Mouse (Mus musculus) kidney, embryonic 15.5 days (tissue): ENCODE data around the gene Kdelr3. TPM values are rescaled to one million over a fixed set of nuclear protein-coding genes. Genes with fewer than 3 reads are reported as not detected.

Experiments used
- ATAC-seq: fragments of 200-750 bp; cut with Nextera tagmentation; replicated peaks from 2 replicates; pipeline ENCODE4 v1.8.0; 2017; ENCODE audit warnings: moderate TSS enrichment; ENCODE audit not compliant: low FRiP score
- H3K27ac ChIP-seq: fragments of 300-500 bp; sonication (generic); 2 replicates; pipeline ENCODE4 v1.5.1; 2015; ENCODE audit warnings: mild to moderate bottlenecking, inconsistent platforms
- H3K27me3 ChIP-seq: fragments of 300-500 bp; sonication (generic); 2 replicates; pipeline ENCODE4 v1.6.1; 2015; ENCODE audit warnings: inconsistent platforms
- H3K36me3 ChIP-seq: fragments of 300-500 bp; sonication (generic); 2 replicates; pipeline ENCODE4 v1.6.1; 2015; ENCODE audit warnings: inconsistent platforms
- H3K4me1 ChIP-seq: fragments of 300-500 bp; sonication (generic); 2 replicates; pipeline ENCODE4 v1.6.1; 2015; ENCODE audit warnings: inconsistent platforms
- H3K4me2 ChIP-seq: fragments of 300-500 bp; sonication (generic); 2 replicates; pipeline ENCODE4 v1.6.1; 2015; ENCODE audit warnings: moderate library complexity, mild to moderate bottlenecking, inconsistent platforms
- H3K4me3 ChIP-seq: fragments of 300-500 bp; sonication (generic); replicated peaks from 2 replicates; pipeline ENCODE4 v1.5.1; 2015; ENCODE audit warnings: mild to moderate bottlenecking, inconsistent platforms
- H3K9ac ChIP-seq: fragments of 300-500 bp; sonication (generic); 2 replicates; pipeline ENCODE4 v1.6.1; 2015; ENCODE audit warnings: mild to moderate bottlenecking, inconsistent platforms
- H3K9me3 ChIP-seq: fragments of 300-500 bp; sonication (generic); replicated peaks from 2 replicates; pipeline ENCODE4 v1.6.1; 2016; ENCODE audit warnings: inconsistent platforms
- WGBS: fragments of 180-500 bp; shearing (Covaris S2); methylation state at CpG from one replicate; pipeline ENCODE4 v1.1.7; 2015; ENCODE audit warnings: mixed read lengths; 5-methylcytosine and 5-hydroxymethylcytosine counted together
- polyA plus RNA-seq: library from polyadenylated mRNA; unstranded; fragments of >200 nt; fragmentation: Nextera tagmentation; extraction: Ambion mirVana; gene quantifications from 2 replicates; pipeline ENCODE4 v1.2.1, GENCODE M21; 2015

Kdelr3 gene
- polyA plus RNA-seq, 1 experiment from 2014 or later: 69.5 TPM

- peaks cover 46% of the 10 kb centered on the region for H3K4me1 ChIP-seq
- H3K9me3 ChIP-seq: no peaks in the 10 kb centered on the region
- peak overlapping the region; percentile 63 for H3K4me3 ChIP-seq
- no peak overlapping the region for H3K27ac ChIP-seq
- WGBS: 81% methylated on average over 4 of the region's 4 CpGs
- peak overlapping the region; percentile 95 for H3K4me2 ChIP-seq
- H3K27me3 ChIP-seq: peaks cover 39% of the 10 kb centered on the region
- peaks cover 5% of the 10 kb centered on the region for H3K36me3 ChIP-seq
- ATAC-seq: no peak
- no peak overlapping the region for H3K9ac ChIP-seq
Measured at GRCm38 (mm10) chr15:79517710-79518109, 1.5 kb downstream of the Kdelr3 start.

GRCm38 (mm10) chr15:79518571-79518970, 2.4 kb downstream of the Kdelr3 start:
- 76% methylated on average over 3 of the region's 3 CpGs for WGBS
- H3K4me2 ChIP-seq: no peak overlapping the region

GRCm38 (mm10) chr15:79519400-79520220, 3.4 kb downstream of the Kdelr3 start:
- 50% methylated on average over 16 of the region's 16 CpGs for WGBS
- peaks cover 38% of the 10 kb centered on the region for H3K4me1 ChIP-seq

More at GRCm38 (mm10) chr15:79518571-79518970, 2.4 kb downstream of the Kdelr3 start:
- Histone ChIP-seq H3K9ac (no peak overlapping the region), H3K27ac (no peak overlapping the region), H3K4me3 (no peak overlapping the region), H3K36me3 (peaks cover 13% of the 10 kb centered on the region), H3K4me1 (peaks cover 44% of the 10 kb centered on the region), H3K9me3 (no peaks in the 10 kb centered on the region), H3K27me3 (peaks cover 32% of the 10 kb centered on the region)
- ATAC-seq: no peak

GRCm38 (mm10) chr15:79525564-79525963, 9.4 kb downstream of the Kdelr3 start:
- no peaks in the 10 kb centered on the region for H3K27me3 ChIP-seq
- no peak overlapping the region for H3K27ac ChIP-seq
- H3K4me3 ChIP-seq: no peak overlapping the region
- no peaks in the 10 kb centered on the region for H3K9me3 ChIP-seq
- 87% methylated on average over 5 of the region's 5 CpGs for WGBS
- H3K36me3 ChIP-seq: peaks cover 77% of the 10 kb centered on the region
- H3K9ac ChIP-seq: no peak overlapping the region
- ATAC-seq: no peak
- peaks cover 9% of the 10 kb centered on the region for H3K4me1 ChIP-seq
- H3K4me2 ChIP-seq: no peak overlapping the region

More at GRCm38 (mm10) chr15:79519400-79520220, 3.4 kb downstream of the Kdelr3 start:
- Histone ChIP-seq H3K4me2 (no peak overlapping the region), H3K27ac (no peak overlapping the region), H3K9me3 (no peaks in the 10 kb centered on the region), H3K27me3 (peaks cover 22% of the 10 kb centered on the region), H3K36me3 (peaks cover 21% of the 10 kb centered on the region), H3K4me3 (no peak overlapping the region), H3K9ac (no peak overlapping the region)
- no peak for ATAC-seq

GRCm38 (mm10) chr15:79525979-79526768, 10.0 kb downstream of the Kdelr3 start:
- Histone ChIP-seq H3K36me3 (peaks cover 83% of the 10 kb centered on the region), H3K4me1 (peaks cover 9% of the 10 kb centered on the region), H3K4me2 (no peak overlapping the region), H3K27ac (0 out of 2 replicates have a peak overlapping the region, but pooled peaks have one; percentile 33), H3K27me3 (no peaks in the 10 kb centered on the region), H3K4me3 (no peak overlapping the region), H3K9me3 (no peaks in the 10 kb centered on the region), H3K9ac (no peak overlapping the region)
- no peak for ATAC-seq
- WGBS: 63% methylated on average over 9 of the region's 9 CpGs

- Histone ChIP-seq H3K36me3 (peaks cover 94% of the 10 kb centered on the region), H3K4me1 (peaks cover 9% of the 10 kb centered on the region), H3K27me3 (no peaks in the 10 kb centered on the region), H3K4me2 (no peak overlapping the region), H3K27ac (no peak overlapping the region), H3K9ac (no peak overlapping the region), H3K9me3 (no peaks in the 10 kb centered on the region), H3K4me3 (no peak overlapping the region)
- WGBS: 82% methylated on average over 4 of the region's 4 CpGs
- no peak for ATAC-seq
Measured at GRCm38 (mm10) chr15:79527192-79527591, 11.0 kb downstream of the Kdelr3 start.

GRCm38 (mm10) chr15:79527991-79528639, 11.9 kb downstream of the Kdelr3 start:
- Histone ChIP-seq H3K27me3 (no peaks in the 10 kb centered on the region), H3K4me3 (no peak overlapping the region), H3K27ac (0 out of 2 replicates have a peak overlapping the region, but pooled peaks have one; percentile 33), H3K4me2 (no peak overlapping the region), H3K9me3 (no peaks in the 10 kb centered on the region), H3K4me1 (peaks cover 9% of the 10 kb centered on the region), H3K9ac (no peak overlapping the region), H3K36me3 (peaks cover 94% of the 10 kb centered on the region)
- ATAC-seq: no peak
- WGBS: 72% methylated on average over 5 of the region's 5 CpGs

- peaks cover 97% of the 10 kb centered on the region for H3K36me3 ChIP-seq
- H3K4me3 ChIP-seq: no peak overlapping the region
- H3K9me3 ChIP-seq: no peaks in the 10 kb centered on the region
- H3K27me3 ChIP-seq: no peaks in the 10 kb centered on the region
- WGBS: 72% methylated on average over 7 of the region's 7 CpGs
- no peak overlapping the region for H3K9ac ChIP-seq
- no peak overlapping the region for H3K27ac ChIP-seq
- peaks cover 9% of the 10 kb centered on the region for H3K4me1 ChIP-seq
- 0 out of 2 replicates have a peak, but pooled peaks have one; percentile 26 for ATAC-seq
- H3K4me2 ChIP-seq: no peak overlapping the region
Measured at GRCm38 (mm10) chr15:79529935-79530334, 13.7 kb downstream of the Kdelr3 start.

GRCm38 (mm10) chr15:79533796-79534195, 17.6 kb downstream of the Kdelr3 start:
- no peaks in the 10 kb centered on the region for H3K9me3 ChIP-seq
- ATAC-seq: no peak
- H3K36me3 ChIP-seq: peaks cover 99% of the 10 kb centered on the region
- H3K9ac ChIP-seq: no peak overlapping the region
- no peaks in the 10 kb centered on the region for H3K27me3 ChIP-seq
- no peak overlapping the region for H3K4me3 ChIP-seq
- peaks cover 9% of the 10 kb centered on the region for H3K4me1 ChIP-seq
- 78% methylated on average over 3 of the region's 3 CpGs for WGBS
- no peak overlapping the region for H3K4me2 ChIP-seq
- H3K27ac ChIP-seq: no peak overlapping the region

- Histone ChIP-seq H3K9ac (no peak overlapping the region), H3K4me2 (peak overlapping the region; percentile 67), H3K4me1 (peaks cover 27% of the 10 kb centered on the region), H3K4me3 (peak overlapping the region; percentile 87; the same call in 1 of the 2 replicates), H3K9me3 (no peaks in the 10 kb centered on the region), H3K27ac (no peak overlapping the region), H3K27me3 (0 out of 2 replicates have a peak, but pooled peaks cover 4% of the 10 kb centered on the region), H3K36me3 (peaks cover 60% of the 10 kb centered on the region)
- ATAC-seq: no peak
- WGBS: 90% methylated on average over 3 of the region's 3 CpGs
Measured at GRCm38 (mm10) chr15:79543968-79544367, 27.8 kb downstream of the Kdelr3 start.

GRCm38 (mm10) chr15:79545496-79545895, 29.3 kb downstream of the Kdelr3 start:
- Histone ChIP-seq H3K9me3 (no peaks in the 10 kb centered on the region), H3K4me3 (peak overlapping the region; percentile 87), H3K9ac (peak overlapping the region; percentile 99), H3K36me3 (peaks cover 45% of the 10 kb centered on the region), H3K4me1 (peaks cover 26% of the 10 kb centered on the region), H3K27me3 (0 out of 2 replicates have a peak, but pooled peaks cover 4% of the 10 kb centered on the region), H3K4me2 (peak overlapping the region; percentile 67), H3K27ac (peak overlapping the region; percentile 99)
- ATAC-seq: no peak
- WGBS: 2% methylated on average over 3 of the region's 3 CpGs
